Mouse (Mus musculus): ENCODE measurements at regions not wholly inside any gene's neighbourhood (a gene's known extent, or its start where the extent isn't known, plus 50 kb on each side); places are given as distances from the start of the nearest gene placed in this dataset.

- ATAC-seq (ENCODE audit: low TSS enrichment) = no peak
Observed at GRCm38 (mm10) chr19:54244176-54244575, 200.2 kb downstream of the Adra2a start.

GRCm38 (mm10) chr19:54248256-54248936 lies 204.4 kb downstream of the Adra2a start:
- no peak for ATAC-seq (ENCODE audit: low TSS enrichment)

- no peak for ATAC-seq (ENCODE audit: low TSS enrichment)
Observed at GRCm38 (mm10) chr19:54252145-54252664, 208.3 kb downstream of the Adra2a start.

GRCm38 (mm10) chr19:54257889-54258288 lies 213.9 kb downstream of the Adra2a start:
- ATAC-seq (ENCODE audit: low TSS enrichment) = no peak

- ATAC-seq (ENCODE audit: low TSS enrichment) = no peak
Observed at GRCm38 (mm10) chr19:54259175-54259574, 215.2 kb downstream of the Adra2a start.

- peak; percentile 98 for ATAC-seq (ENCODE audit: low TSS enrichment)
Observed at GRCm38 (mm10) chr19:54277368-54277767, 233.4 kb downstream of the Adra2a start.

GRCm38 (mm10) chr19:54285481-54285880 lies 241.5 kb downstream of the Adra2a start:
- no peak for ATAC-seq (ENCODE audit: low TSS enrichment)

GRCm38 (mm10) chr19:54297663-54298388 lies 253.9 kb downstream of the Adra2a start:
- ATAC-seq (ENCODE audit: low TSS enrichment) = no peak

- no peak for ATAC-seq (ENCODE audit: low TSS enrichment)
Observed at GRCm38 (mm10) chr19:54311289-54311688, 267.3 kb downstream of the Adra2a start.

- ATAC-seq (ENCODE audit: low TSS enrichment) = no peak
Observed at GRCm38 (mm10) chr19:54311723-54312122, 267.8 kb downstream of the Adra2a start.

GRCm38 (mm10) chr19:54323276-54323675 lies 279.3 kb downstream of the Adra2a start:
- no peak for ATAC-seq (ENCODE audit: low TSS enrichment)

- no peak for ATAC-seq (ENCODE audit: low TSS enrichment)
Observed at GRCm38 (mm10) chr19:54324991-54325390, 281.0 kb downstream of the Adra2a start.

GRCm38 (mm10) chr19:54332140-54332539 lies 288.2 kb downstream of the Adra2a start:
- ATAC-seq (ENCODE audit: low TSS enrichment) = no peak

GRCm38 (mm10) chr19:54340778-54341291 lies 296.9 kb downstream of the Adra2a start:
- ATAC-seq (ENCODE audit: low TSS enrichment) = peak; percentile 95

- ATAC-seq (ENCODE audit: low TSS enrichment) = no peak
Observed at GRCm38 (mm10) chr19:54359731-54360130, 315.8 kb downstream of the Adra2a start.

- no peak for ATAC-seq (ENCODE audit: low TSS enrichment)
Observed at GRCm38 (mm10) chr19:54360660-54361059, 316.7 kb downstream of the Adra2a start.

GRCm38 (mm10) chr19:54385101-54385500 lies 341.1 kb downstream of the Adra2a start:
- no peak for ATAC-seq (ENCODE audit: low TSS enrichment)

- ATAC-seq (ENCODE audit: low TSS enrichment) = no peak
Observed at GRCm38 (mm10) chr19:54391406-54391805, 347.5 kb downstream of the Adra2a start.

- no peak for ATAC-seq (ENCODE audit: low TSS enrichment)
Observed at GRCm38 (mm10) chr19:54399651-54400050, 355.7 kb downstream of the Adra2a start.

- no peak for ATAC-seq (ENCODE audit: low TSS enrichment)
Observed at GRCm38 (mm10) chr19:54407904-54408303, 364.0 kb downstream of the Adra2a start.

- no peak for ATAC-seq (ENCODE audit: low TSS enrichment)
Observed at GRCm38 (mm10) chr19:54429062-54429461, 385.1 kb downstream of the Adra2a start.

- ATAC-seq (ENCODE audit: low TSS enrichment) = no peak
Observed at GRCm38 (mm10) chr19:54440713-54441112, 396.8 kb downstream of the Adra2a start.

Measured in frontal cortex, adult (tissue).